Mouse (Mus musculus) liver, adult 2 months (tissue): ENCODE results near the gene Abcb11.

Source experiments
- CTCF ChIP-seq: fragments of 200-500 bp; IDR thresholded peaks from 2 replicates; pipeline ENCODE4 v1.5.1; 2011; ENCODE audit warnings: low read depth, low read length, control low read depth
- POLR2A ChIP-seq: fragments of 200-500 bp; IDR thresholded peaks from 2 replicates; pipeline ENCODE4 v1.6.1; 2011; ENCODE audit warnings: low read length, control low read depth; ENCODE audit not compliant: insufficient read depth; ENCODE audit errors: extremely low read depth

DNA sequence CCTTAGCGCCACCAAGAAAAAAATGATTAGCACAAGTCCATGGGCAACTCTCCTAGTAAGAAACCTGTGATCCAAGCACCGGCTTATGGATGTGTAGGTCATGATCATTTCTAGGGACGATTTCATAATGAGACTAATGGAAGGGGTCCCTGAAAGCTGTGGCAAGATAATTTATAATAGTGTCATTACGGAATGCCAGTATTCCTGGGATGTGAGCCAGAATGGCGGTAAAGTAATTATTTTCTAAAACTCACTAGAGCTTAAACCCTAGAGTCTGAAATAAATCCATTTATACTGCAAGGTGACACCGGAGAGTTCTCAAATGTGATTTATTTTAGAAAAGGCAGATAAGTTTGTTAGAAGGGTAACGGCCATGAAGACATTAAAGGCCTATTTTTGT is 127.2 kb downstream of the Abcb11 start:
- TF ChIP-seq CTCF = no peak
- no peak for TF ChIP-seq POLR2A
